Mouse (Mus musculus): Measurements from ENCODE around the gene Mkrn3. TPM values are rescaled to one million over a fixed set of nuclear protein-coding genes. Genes with fewer than 3 reads are reported as not detected.

The Mkrn3 gene
- 10 to 100 TPM; 15.3 to 15.4 TPM for total RNA-seq (2021)
- long read RNA-seq, experiment 1, transcript Mkrn3-201 (1 exons, 2,547 nt) = major isoform, 23 of 23 reads
- long read RNA-seq, experiment 1, partial matches to known transcripts = 0 of 23 reads
- long read RNA-seq, experiment 1, other reads (novel, unspliced or antisense) = 0 of 23 reads
- long read RNA-seq, experiment 2, transcript Mkrn3-201 (1 exons, 2,547 nt) = major isoform, 32 of 32 reads
- long read RNA-seq, experiment 2, partial matches to known transcripts = 0 of 32 reads
- long read RNA-seq, experiment 2, other reads (novel, unspliced or antisense) = 0 of 32 reads

GRCm38 (mm10) chr7:62419493-62420360, at the start of gene Mkrn3:
TSS of gene Mkrn3 (minus strand) at chr7:62420139.
- DNase-seq (ENCODE audit: low spot score in 2 of 2) = peak; percentile 78 to 85

- DNase-seq (ENCODE audit: low spot score in 2 of 2) = peak; percentile 12 to 40
Measured at GRCm38 (mm10) chr7:62463878-62464755, 44.2 kb upstream of the Mkrn3 start, which contains the start of gene Peg12. TSS of gene Peg12 (minus strand) at chr7:62464510.

- peak in 1 of 2 experiments; percentile 12 for DNase-seq (ENCODE audit: low spot score in 2 of 2)
Measured at GRCm38 (mm10) chr7:62463007-62463877, 43.3 kb upstream of the Mkrn3 start.

GRCm38 (mm10) chr7:62462229-62463006, 42.5 kb upstream of the Mkrn3 start:
- no peak for DNase-seq (ENCODE audit: low spot score in 2 of 2)

GRCm38 (mm10) chr7:62452353-62452752, 32.4 kb upstream of the Mkrn3 start:
- DNase-seq (ENCODE audit: low spot score in 2 of 2) = no peak

- DNase-seq (ENCODE audit: low spot score in 2 of 2) = no peak
Measured at GRCm38 (mm10) chr7:62445431-62446165, 25.7 kb upstream of the Mkrn3 start.

- no peak for DNase-seq (ENCODE audit: low spot score in 2 of 2)
Measured at GRCm38 (mm10) chr7:62436394-62436793, 16.5 kb upstream of the Mkrn3 start.

GRCm38 (mm10) chr7:62433243-62433642, 13.3 kb upstream of the Mkrn3 start:
- no peak for DNase-seq (ENCODE audit: low spot score in 2 of 2)

- peak in 1 of 2 experiments; percentile 19 for DNase-seq (ENCODE audit: low spot score in 2 of 2)
Measured at GRCm38 (mm10) chr7:62428337-62428736, 8.4 kb upstream of the Mkrn3 start.

- no peak for DNase-seq (ENCODE audit: low spot score in 2 of 2)
Measured at GRCm38 (mm10) chr7:62423210-62423609, 3.3 kb upstream of the Mkrn3 start.

- DNase-seq (ENCODE audit: low spot score in 2 of 2) = no peak
Measured at GRCm38 (mm10) chr7:62420566-62420965, 627 bp upstream of the Mkrn3 start.

- no peak for DNase-seq (ENCODE audit: low spot score in 2 of 2)
Measured at GRCm38 (mm10) chr7:62419105-62419492, 840 bp downstream of the Mkrn3 start.

- peak; percentile 14 to 17 for DNase-seq (ENCODE audit: low spot score in 2 of 2)
Measured at GRCm38 (mm10) chr7:62418346-62418745, 1.6 kb downstream of the Mkrn3 start.

- no peak for DNase-seq (ENCODE audit: low spot score in 2 of 2)
Measured at GRCm38 (mm10) chr7:62416173-62416572, 3.8 kb downstream of the Mkrn3 start.

- DNase-seq (ENCODE audit: low spot score in 2 of 2) = no peak
Measured at GRCm38 (mm10) chr7:62415222-62415621, 4.7 kb downstream of the Mkrn3 start.

- no peak for DNase-seq (ENCODE audit: low spot score in 2 of 2)
Measured at GRCm38 (mm10) chr7:62407803-62408202, 12.1 kb downstream of the Mkrn3 start.

- DNase-seq (ENCODE audit: low spot score in 2 of 2) = peak in 1 of 2 experiments; percentile 14
Measured at GRCm38 (mm10) chr7:62406573-62407050, 13.3 kb downstream of the Mkrn3 start.

- DNase-seq (ENCODE audit: low spot score in 2 of 2) = no peak
Measured at GRCm38 (mm10) chr7:62392202-62392601, 27.7 kb downstream of the Mkrn3 start.

- DNase-seq (ENCODE audit: low spot score in 2 of 2) = no peak
Measured at GRCm38 (mm10) chr7:62388291-62388690, 31.6 kb downstream of the Mkrn3 start.

Data from layer of hippocampus, postnatal 14 days (tissue).